Mouse (Mus musculus) ES-E14 (cell line): Measurements from ENCODE around the gene Mpst. TPM values are rescaled to one million over a fixed set of nuclear protein-coding genes. Genes with fewer than 3 reads are reported as not detected.

Source experiments
- DNase-seq: peaks from one replicate; pipeline ENCODE4 v3.0.0-alpha.2; 2013; ENCODE audit warnings: low read depth, low spot score
- H3K27ac ChIP-seq: 2 replicates; pipeline ENCODE4 v1.5.1; 2012; ENCODE audit warnings: low read depth, mild to moderate bottlenecking, low read length, moderate library complexity, mixed read lengths; ENCODE audit not compliant: poor library complexity, insufficient read depth, severe bottlenecking
- H3K36me3 ChIP-seq: 2 replicates; pipeline ENCODE4 v1.6.1; 2012; ENCODE audit warnings: mild to moderate bottlenecking, low read length, moderate library complexity, mixed read lengths; ENCODE audit not compliant: control insufficient read depth, poor library complexity, insufficient read depth, severe bottlenecking
- H3K4me1 ChIP-seq, 2 experiments: fragments of 150-350 bp in 1 of 2; sonication (generic) in 1 of 2; 2 replicates each; pipeline ENCODE4 v1.6.1; 2012; ENCODE audit warnings: low read length in 2 of 2, mild to moderate bottlenecking in 1 of 2, mixed read lengths in 1 of 2; ENCODE audit not compliant: control insufficient read depth in 2 of 2, insufficient read depth in 2 of 2, poor library complexity in 1 of 2
- H3K4me3 ChIP-seq, 2 experiments: fragments of 150-350 bp in 1 of 2; sonication (generic) in 1 of 2; 2 replicates each; pipeline ENCODE4 v1.5.1; 2012; ENCODE audit warnings: low read length in 2 of 2, low read depth in 1 of 2, mild to moderate bottlenecking in 1 of 2, mixed read lengths in 1 of 2; ENCODE audit not compliant: insufficient read depth in 1 of 2, poor library complexity in 1 of 2, severe bottlenecking in 1 of 2
- H3K9ac ChIP-seq: 2 replicates; pipeline ENCODE4 v1.6.1; 2012; ENCODE audit warnings: low read depth, mild to moderate bottlenecking, low read length, mixed read lengths; ENCODE audit not compliant: poor library complexity, insufficient read depth, severe bottlenecking
- H3K9me3 ChIP-seq: fragments of 150-350 bp; sonication (generic); 2 replicates; pipeline ENCODE4 v1.6.1; 2012; ENCODE audit warnings: low read depth, mild to moderate bottlenecking, low read length; ENCODE audit not compliant: control insufficient read depth, insufficient read depth
- CHD2 ChIP-seq: IDR thresholded peaks from 2 replicates; pipeline ENCODE4 v1.6.1; 2014; ENCODE audit warnings: mild to moderate bottlenecking, low read depth, low read length, inconsistent platforms
- HCFC1 ChIP-seq: IDR thresholded peaks from 2 replicates; pipeline ENCODE4 v1.6.1; 2012; ENCODE audit warnings: low read length, inconsistent platforms, borderline replicate concordance; ENCODE audit not compliant: insufficient read depth
- MAFK ChIP-seq: IDR thresholded peaks from 2 replicates; pipeline ENCODE4 v1.6.1; 2014; ENCODE audit warnings: mild to moderate bottlenecking, low read depth, low read length, inconsistent platforms; ENCODE audit not compliant: insufficient read depth
- ZC3H11A ChIP-seq: IDR thresholded peaks from 2 replicates; pipeline ENCODE4 v1.6.1; 2012; ENCODE audit warnings: low read depth, mild to moderate bottlenecking, inconsistent platforms, low read length, borderline replicate concordance
- ZNF384 ChIP-seq: IDR thresholded peaks from 2 replicates; pipeline ENCODE4 v1.6.1; 2012; ENCODE audit warnings: low read depth, low read length, inconsistent platforms
- in situ Hi-C, 2 experiments: fragments of 600-800 bp; cut with MboI; formaldehyde crosslinking; loops; one replicate each; pipeline ENCODE4 v1.15.1; 2025; ENCODE audit warnings: low sequenced_read_pairs in 2 of 2, inconsistent platforms in 1 of 2; ENCODE audit not compliant: unreplicated experiment in 2 of 2
- total RNA-seq: library from RNA; depleted of rRNA; stranded (reverse); fragments of 300-350 nt; gene quantifications from 2 replicates; pipeline ENCODE4 v1.2.3, GENCODE M21; 2012; rRNA removed

The Mpst gene
- total RNA-seq, result 15.1 and 18.8 TPM in 2 replicates

GRCm38 (mm10) chr15:78406293-78406934 lies at the start of gene Mpst:
TSS of gene Mpst (plus strand) at chr15:78406416.
- Histone ChIP-seq H3K27ac (peak within 1 kb of the TSS; percentile 91), H3K36me3 (peaks cover 7% of the 10 kb centered on the region; the same call in 1 of the 2 replicates), H3K4me1 (peaks cover 0 to 17% of the 10 kb centered on the region in 2 experiments; a peak in 2 of 4 replicates), H3K9me3 (no peaks in the 10 kb centered on the region), H3K9ac (peak within 1 kb of the TSS; percentile 81), H3K4me3 (peak within 1 kb of the TSS; percentile 80 to 83)
- TF ChIP-seq HCFC1, result 0 out of 2 replicates have a peak, but pooled peaks have one; percentile 5
- no peak for TF ChIP-seq CHD2
- DNase-seq, result peak; percentile 78
- in situ Hi-C loops, result no loop called here

- Histone ChIP-seq H3K4me1 (no peaks in the 10 kb centered on the region), H3K27ac (no peak overlapping the region), H3K9ac (no peak overlapping the region), H3K9me3 (no peaks in the 10 kb centered on the region), H3K4me3 (no peak overlapping the region), H3K36me3 (no peaks in the 10 kb centered on the region)
- TF ChIP-seq ZNF384 (no peak), CHD2 (no peak), MAFK (no peak), ZC3H11A (no peak), HCFC1 (no peak)
- in situ Hi-C loops, result no loop called here
- no peak for DNase-seq
Observed at GRCm38 (mm10) chr15:78365916-78366315, 40.3 kb upstream of the Mpst start.

GRCm38 (mm10) chr15:78366875-78367274 lies 39.3 kb upstream of the Mpst start:
- in situ Hi-C loops, result no loop called here
- TF ChIP-seq HCFC1 (no peak), ZC3H11A (no peak), CHD2 (no peak)

GRCm38 (mm10) chr15:78367811-78368210 lies 38.4 kb upstream of the Mpst start:
- H3K4me1 ChIP-seq, result no peaks in the 10 kb centered on the region
- no peaks in the 10 kb centered on the region for H3K9me3 ChIP-seq
- TF ChIP-seq ZNF384 (no peak), ZC3H11A (no peak), HCFC1 (no peak)
- H3K9ac ChIP-seq, result no peak overlapping the region
- H3K27ac ChIP-seq, result no peak overlapping the region
- no peak for DNase-seq
- no peaks in the 10 kb centered on the region for H3K36me3 ChIP-seq
- in situ Hi-C loops, result no loop called here
- H3K4me3 ChIP-seq, result no peak overlapping the region

More at GRCm38 (mm10) chr15:78366875-78367274, 39.3 kb upstream of the Mpst start:
- no peak overlapping the region for H3K27ac ChIP-seq
- DNase-seq, result no peak
- no peaks in the 10 kb centered on the region for H3K36me3 ChIP-seq
- H3K4me1 ChIP-seq, result no peaks in the 10 kb centered on the region
- H3K9me3 ChIP-seq, result no peaks in the 10 kb centered on the region
- H3K4me3 ChIP-seq, result no peak overlapping the region
- no peak overlapping the region for H3K9ac ChIP-seq

GRCm38 (mm10) chr15:78368926-78369346 lies 37.3 kb upstream of the Mpst start:
- H3K9me3 ChIP-seq, result no peaks in the 10 kb centered on the region
- H3K4me1 ChIP-seq, result no peaks in the 10 kb centered on the region
- no peaks in the 10 kb centered on the region for H3K36me3 ChIP-seq
- no peak for TF ChIP-seq MAFK
- peak; percentile 44; the same call in 1 of the 2 replicates for TF ChIP-seq ZC3H11A
- TF ChIP-seq CHD2, result no peak
- H3K9ac ChIP-seq, result no peak overlapping the region
- DNase-seq, result peak; percentile 29
- in situ Hi-C loops, result no loop called here
- no peak overlapping the region for H3K4me3 ChIP-seq
- H3K27ac ChIP-seq, result no peak overlapping the region
